Mouse (Mus musculus) forebrain, embryonic 13.5 days (tissue): Measurements from ENCODE around the gene Oaz2. TPM values are rescaled to one million over a fixed set of nuclear protein-coding genes. Genes with fewer than 3 reads are reported as not detected.
"Not testable (repeated sequence)": the region's sequence is repeated elsewhere in the genome, so short reads cannot be mapped to it uniquely, and the experiment has no call there.

Experiments used
- ATAC-seq: fragments of 200-750 bp; cut with Nextera tagmentation; 2 replicates; pipeline ENCODE4 v1.8.0; 2017
- H3K27ac ChIP-seq: fragments of 300-500 bp; sonication (generic); 2 replicates; pipeline ENCODE4 v1.5.1; 2015; ENCODE audit warnings: inconsistent platforms, mild to moderate bottlenecking, moderate library complexity
- H3K27me3 ChIP-seq: fragments of 300-500 bp; sonication (generic); 2 replicates; pipeline ENCODE4 v1.6.1; 2015; ENCODE audit warnings: mild to moderate bottlenecking, inconsistent platforms
- H3K36me3 ChIP-seq: fragments of 300-500 bp; sonication (generic); 2 replicates; pipeline ENCODE4 v1.6.1; 2015; ENCODE audit warnings: mild to moderate bottlenecking, inconsistent platforms; ENCODE audit not compliant: poor library complexity, severe bottlenecking
- H3K4me1 ChIP-seq: fragments of 300-500 bp; sonication (generic); 2 replicates; pipeline ENCODE4 v1.6.1; 2015; ENCODE audit warnings: inconsistent platforms
- H3K4me2 ChIP-seq: fragments of 300-500 bp; sonication (generic); 2 replicates; pipeline ENCODE4 v1.6.1; 2015; ENCODE audit warnings: inconsistent platforms, mild to moderate bottlenecking, moderate library complexity
- H3K4me3 ChIP-seq: fragments of 300-500 bp; sonication (generic); 2 replicates; pipeline ENCODE4 v1.5.1; 2015; ENCODE audit warnings: mild to moderate bottlenecking, inconsistent platforms
- H3K9ac ChIP-seq: fragments of 300-500 bp; sonication (generic); 2 replicates; pipeline ENCODE4 v1.6.1; 2015; ENCODE audit warnings: mild to moderate bottlenecking, inconsistent platforms
- H3K9me3 ChIP-seq: fragments of 300-500 bp; sonication (generic); replicated peaks from 2 replicates; pipeline ENCODE4 v1.6.1; 2016; ENCODE audit warnings: inconsistent platforms
- WGBS: fragments of 180-500 bp; shearing (Covaris S2); methylation state at CpG from one replicate; pipeline ENCODE4 v1.1.7; 2015; 5-methylcytosine and 5-hydroxymethylcytosine counted together
- polyA plus RNA-seq: library from polyadenylated mRNA; unstranded; fragments of >200 nt; fragmentation: Nextera tagmentation; extraction: Ambion mirVana; gene quantifications from 2 replicates; pipeline ENCODE4 v1.2.1, GENCODE M21; 2015

Gene Oaz2
- polyA plus RNA-seq, 1 experiment from 2014 or later: 273 TPM

DNA sequence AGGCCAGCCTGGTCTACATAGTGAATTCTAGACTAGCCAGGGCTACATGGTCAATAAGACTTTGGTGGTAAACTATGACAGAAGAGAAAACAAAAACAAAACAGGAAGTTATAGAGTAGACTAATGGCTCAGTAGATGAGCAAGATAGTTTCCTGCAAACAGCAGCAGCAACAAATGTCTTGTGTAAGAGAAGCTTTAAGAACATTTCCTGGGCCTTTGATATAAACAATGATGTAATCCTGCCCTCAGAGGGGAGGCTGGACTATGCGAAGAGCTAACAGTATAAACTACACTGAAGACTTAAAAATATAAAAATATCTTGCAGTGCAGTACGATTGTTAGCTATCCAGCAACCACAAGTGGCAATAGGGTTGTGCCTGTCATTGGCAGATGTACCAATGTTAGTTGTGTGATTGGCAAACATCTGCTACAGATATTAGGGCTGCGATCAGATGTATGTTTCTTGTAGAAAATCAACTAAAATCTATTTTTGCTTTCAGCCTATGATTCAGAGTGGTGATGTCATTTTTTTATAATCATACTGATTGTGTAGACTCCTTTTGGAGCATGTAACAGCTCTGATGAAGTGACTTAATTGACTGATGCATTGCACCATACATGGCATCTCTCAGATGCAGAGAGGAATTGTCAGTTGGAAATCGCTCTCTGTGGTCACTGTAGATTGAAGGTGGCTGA lies 13.3 kb downstream of the Oaz2 start:
- H3K4me3 ChIP-seq: no peak overlapping the region
- peaks cover 59% of the 10 kb centered on the region for H3K4me1 ChIP-seq
- H3K9ac ChIP-seq: no peak overlapping the region
- 85% methylated on average over 4 of the region's 4 CpGs for WGBS
- peaks cover 8% of the 10 kb centered on the region for H3K36me3 ChIP-seq
- no peak overlapping the region for H3K4me2 ChIP-seq
- no peaks in the 10 kb centered on the region for H3K9me3 ChIP-seq
- H3K27me3 ChIP-seq: no peaks in the 10 kb centered on the region
- ATAC-seq: no peak
- no peak overlapping the region for H3K27ac ChIP-seq

DNA sequence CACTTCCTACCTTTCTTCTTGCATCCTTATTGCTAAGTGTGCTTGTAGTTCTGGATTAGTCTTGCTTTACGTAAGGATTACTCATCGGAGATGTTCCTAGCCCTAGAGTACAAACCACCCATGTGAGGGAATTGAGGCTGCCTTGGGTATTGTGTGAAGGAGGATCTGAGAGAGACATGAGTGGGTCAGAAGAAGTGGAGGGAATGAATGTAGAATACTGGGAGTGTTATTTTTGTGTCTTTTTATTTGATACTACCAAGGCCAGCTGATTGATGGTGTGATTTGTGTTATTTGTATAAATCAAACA lies 13.8 kb downstream of the Oaz2 start:
- no peak overlapping the region for H3K27ac ChIP-seq
- ATAC-seq: no peak
- 86% methylated on average over 2 of the region's 2 CpGs for WGBS

DNA sequence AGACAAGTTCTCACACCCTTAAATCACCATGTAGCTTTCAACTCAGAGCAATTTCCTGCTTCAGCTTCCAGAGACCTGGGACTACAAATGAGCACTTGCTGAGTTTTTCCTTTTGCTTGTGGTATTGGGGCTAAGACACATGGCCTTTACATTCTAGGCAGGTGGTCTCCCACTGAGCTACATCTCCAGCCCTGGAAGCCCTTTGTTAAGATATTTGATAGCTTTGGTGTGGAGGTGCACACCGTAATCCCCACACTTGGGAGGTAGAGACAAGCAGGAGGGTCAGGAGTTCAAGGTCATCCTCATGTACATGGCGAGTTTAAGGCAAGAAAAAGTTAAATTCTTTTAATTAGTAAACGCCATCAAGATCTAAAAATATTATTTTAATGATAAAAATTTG lies 14.4 kb downstream of the Oaz2 start:
- H3K27me3 ChIP-seq: no peaks in the 10 kb centered on the region
- H3K9me3 ChIP-seq: no peaks in the 10 kb centered on the region
- no peak overlapping the region for H3K27ac ChIP-seq
- H3K9ac ChIP-seq: no peak overlapping the region
- 86% methylated on average over 3 of the region's 3 CpGs for WGBS
- H3K4me1 ChIP-seq: peaks cover 57% of the 10 kb centered on the region
- ATAC-seq: no peak
- H3K36me3 ChIP-seq: peaks cover 19% of the 10 kb centered on the region
- H3K4me3 ChIP-seq: no peak overlapping the region
- H3K4me2 ChIP-seq: no peak overlapping the region

More for the DNA sequence above, 13.8 kb downstream of the Oaz2 start:
- Histone ChIP-seq H3K4me2 (no peak overlapping the region), H3K4me1 (peaks cover 59% of the 10 kb centered on the region), H3K9ac (no peak overlapping the region), H3K4me3 (no peak overlapping the region), H3K9me3 (no peaks in the 10 kb centered on the region), H3K36me3 (peaks cover 13% of the 10 kb centered on the region), H3K27me3 (no peaks in the 10 kb centered on the region)

DNA sequence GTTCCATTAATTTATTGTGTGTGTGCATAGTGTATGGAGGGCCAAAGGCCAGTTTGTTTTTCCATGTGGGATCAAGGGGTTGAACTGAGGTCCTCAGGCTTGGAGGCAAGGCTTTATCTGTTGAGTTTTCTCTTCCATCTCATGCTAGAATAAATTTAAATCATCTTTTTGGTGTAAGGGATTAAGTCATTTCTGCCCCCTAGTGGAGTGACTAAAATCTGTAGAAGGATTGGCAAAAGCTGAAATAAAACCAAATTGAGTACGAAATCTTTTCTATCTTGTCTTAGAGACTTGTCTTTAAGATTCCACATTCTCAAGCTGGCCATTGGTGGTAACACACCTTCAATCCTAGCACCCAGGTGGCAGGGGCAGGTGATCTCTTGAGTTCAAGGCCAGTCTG lies 15.2 kb downstream of the Oaz2 start:
- H3K4me1 ChIP-seq: peaks cover 49% of the 10 kb centered on the region
- H3K9ac ChIP-seq: no peak overlapping the region

DNA sequence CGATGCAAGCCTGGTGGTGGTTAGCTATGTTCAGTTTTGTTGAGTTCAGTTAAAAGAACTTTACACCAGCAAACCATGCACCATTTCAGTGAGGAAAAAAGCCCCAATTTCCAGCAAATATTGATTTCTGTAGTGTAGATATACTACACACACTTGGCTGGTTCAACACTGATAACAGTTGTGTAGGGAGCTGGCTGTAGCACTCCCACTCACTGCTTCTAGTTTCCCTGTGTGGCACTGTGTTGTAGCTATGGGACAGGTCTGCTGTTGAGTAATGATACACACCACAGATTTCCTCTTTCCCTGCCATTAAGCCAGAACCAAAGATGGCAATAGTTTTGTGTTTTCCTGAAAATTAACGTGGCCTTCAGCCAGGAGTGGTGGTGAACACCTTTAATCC lies 16.9 kb downstream of the Oaz2 start:
- H3K9ac ChIP-seq: no peak overlapping the region
- H3K27ac ChIP-seq: no peak overlapping the region
- H3K4me1 ChIP-seq: peaks cover 32% of the 10 kb centered on the region
- peaks cover 36% of the 10 kb centered on the region for H3K36me3 ChIP-seq
- H3K4me2 ChIP-seq: no peak overlapping the region
- H3K27me3 ChIP-seq: no peaks in the 10 kb centered on the region
- H3K9me3 ChIP-seq: no peaks in the 10 kb centered on the region
- WGBS: 83% methylated on average over 2 of the region's 2 CpGs
- no peak overlapping the region for H3K4me3 ChIP-seq
- ATAC-seq: no peak

More for the DNA sequence above, 15.2 kb downstream of the Oaz2 start:
- Histone ChIP-seq H3K27ac (no peak overlapping the region), H3K9me3 (no peaks in the 10 kb centered on the region), H3K36me3 (peaks cover 27% of the 10 kb centered on the region), H3K4me2 (no peak overlapping the region), H3K4me3 (no peak overlapping the region), H3K27me3 (no peaks in the 10 kb centered on the region)
- 85% methylated on average over 1 of the region's 1 CpGs for WGBS
- no peak for ATAC-seq

DNA sequence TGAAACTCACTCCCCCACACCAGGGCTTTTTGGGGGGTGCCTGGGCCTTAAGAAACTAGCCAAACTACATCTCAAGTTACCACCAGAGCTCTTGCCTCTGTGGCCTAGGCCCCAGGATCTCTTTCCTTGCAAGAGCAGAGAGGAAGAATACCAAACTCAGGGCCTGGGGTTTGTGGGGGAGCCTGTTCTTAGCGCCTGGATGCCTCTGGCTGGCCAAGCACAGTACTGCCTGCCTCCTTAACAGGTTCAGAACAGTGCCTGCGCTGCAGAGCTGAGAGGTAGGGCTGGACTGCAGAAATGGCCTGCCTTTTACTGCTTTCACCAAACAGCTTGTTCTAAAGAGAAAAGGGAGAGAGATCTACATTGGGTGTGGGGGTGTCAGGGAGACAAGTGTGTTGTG lies 22.1 kb downstream of the Oaz2 start:
- H3K27ac ChIP-seq, H3K9ac ChIP-seq, ATAC-seq, H3K27me3 ChIP-seq, H3K9me3 ChIP-seq, H3K4me2 ChIP-seq, H3K4me3 ChIP-seq: not testable (repeated sequence)
- Histone ChIP-seq H3K4me1 (peaks cover 24% of the 10 kb centered on the region), H3K36me3 (peaks cover 73% of the 10 kb centered on the region)
- 46% methylated on average over 2 of the region's 2 CpGs for WGBS

DNA sequence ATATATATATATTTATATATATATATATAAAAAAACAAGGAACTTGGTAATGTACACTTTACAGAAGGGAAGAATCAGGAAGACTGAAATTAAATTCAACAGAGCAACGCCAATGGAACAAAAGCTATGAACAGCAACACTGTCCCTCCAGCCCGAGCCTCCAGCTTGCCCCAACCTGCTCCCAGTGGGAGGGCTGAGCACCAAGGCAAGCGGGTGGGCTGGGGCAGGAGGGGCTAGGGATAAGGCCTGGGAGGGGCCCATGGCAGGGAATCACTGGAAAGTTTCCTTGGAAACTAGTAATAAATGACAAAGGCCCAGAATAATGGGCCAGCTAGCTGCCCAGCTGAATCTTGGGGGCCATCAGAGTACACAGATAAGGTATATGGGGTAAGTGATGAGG lies 24.7 kb downstream of the Oaz2 start:
- ATAC-seq: no peak
- no peaks in the 10 kb centered on the region for H3K27me3 ChIP-seq
- 18% methylated on average over 3 of the region's 3 CpGs for WGBS
- H3K4me1 ChIP-seq: peaks cover 31% of the 10 kb centered on the region
- no peak overlapping the region for H3K4me2 ChIP-seq
- 0 out of 2 replicates have a peak overlapping the region, but pooled peaks have one; percentile 21 for H3K9ac ChIP-seq
- H3K27ac ChIP-seq: peak overlapping the region; percentile 76; the same call in 1 of the 2 replicates
- no peak overlapping the region for H3K4me3 ChIP-seq
- no peaks in the 10 kb centered on the region for H3K9me3 ChIP-seq
- peaks cover 80% of the 10 kb centered on the region for H3K36me3 ChIP-seq

DNA sequence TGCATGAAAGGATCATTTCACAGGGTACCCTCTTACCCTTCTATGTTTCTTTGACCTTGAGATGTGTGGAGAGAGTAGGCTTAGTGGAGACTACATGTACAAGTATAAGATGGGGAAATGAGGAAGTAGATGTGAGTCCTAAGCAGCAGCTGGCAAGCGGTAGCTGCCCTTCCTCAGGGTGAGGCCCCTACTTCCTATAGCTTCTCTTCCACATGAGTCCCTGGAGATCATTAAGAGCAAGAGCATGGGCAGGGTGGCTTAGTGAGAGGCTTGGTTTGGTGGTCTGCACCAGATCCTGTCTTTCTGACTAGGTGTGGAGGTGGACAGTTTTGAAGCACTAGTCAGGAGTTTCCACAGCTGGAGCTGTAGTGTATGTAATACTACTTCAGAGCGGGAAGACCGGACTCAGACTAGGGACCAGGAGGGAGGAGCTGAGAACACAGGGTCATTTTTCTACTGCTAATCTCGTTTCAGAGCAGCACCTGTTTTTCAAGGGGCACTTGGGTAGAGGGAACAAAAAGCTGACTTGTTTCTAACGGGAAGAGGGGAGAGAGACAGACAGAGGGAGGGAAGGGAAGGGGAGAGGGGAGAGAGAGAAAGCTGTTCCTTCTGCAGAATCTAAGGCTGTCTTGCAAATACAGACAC lies 25.3 kb downstream of the Oaz2 start:
- H3K4me3 ChIP-seq: no peak overlapping the region
- peaks cover 31% of the 10 kb centered on the region for H3K4me1 ChIP-seq
- H3K4me2 ChIP-seq: no peak overlapping the region
- peak overlapping the region; percentile 76 for H3K27ac ChIP-seq
- 0 out of 2 replicates have a peak overlapping the region, but pooled peaks have one; percentile 5 for H3K9ac ChIP-seq
- no peak for ATAC-seq
- H3K27me3 ChIP-seq: no peaks in the 10 kb centered on the region
- 31% methylated on average over 5 of the region's 5 CpGs for WGBS
- H3K36me3 ChIP-seq: peaks cover 80% of the 10 kb centered on the region
- H3K9me3 ChIP-seq: no peaks in the 10 kb centered on the region

DNA sequence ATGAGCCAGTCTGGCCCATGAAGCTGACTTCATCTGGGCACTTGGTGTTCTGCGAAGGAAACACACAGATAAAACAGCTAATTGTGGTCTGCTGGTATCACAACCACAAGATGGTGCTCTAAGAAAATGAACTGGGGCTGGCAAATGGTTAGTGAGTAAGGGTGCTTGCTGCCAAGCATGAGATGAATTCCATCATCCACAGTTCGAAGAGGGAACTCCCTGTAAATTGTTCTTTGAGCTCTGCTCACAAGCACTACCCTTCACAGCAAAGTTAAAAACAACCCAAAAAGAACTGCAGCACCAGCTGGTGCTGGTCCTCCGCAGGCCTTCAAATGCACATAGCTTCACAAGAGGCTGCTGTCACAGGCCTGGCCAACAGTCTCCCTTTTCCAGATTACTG lies 27.8 kb downstream of the Oaz2 start:
- Histone ChIP-seq H3K4me1 (peaks cover 31% of the 10 kb centered on the region), H3K4me2 (no peak overlapping the region), H3K9me3 (no peaks in the 10 kb centered on the region), H3K36me3 (peaks cover 89% of the 10 kb centered on the region), H3K27ac (no peak overlapping the region), H3K4me3 (no peak overlapping the region), H3K27me3 (no peaks in the 10 kb centered on the region), H3K9ac (no peak overlapping the region)
- 0 out of 2 replicates have a peak, but pooled peaks have one; percentile 34 for ATAC-seq
- WGBS: 76% methylated on average over 3 of the region's 3 CpGs

DNA sequence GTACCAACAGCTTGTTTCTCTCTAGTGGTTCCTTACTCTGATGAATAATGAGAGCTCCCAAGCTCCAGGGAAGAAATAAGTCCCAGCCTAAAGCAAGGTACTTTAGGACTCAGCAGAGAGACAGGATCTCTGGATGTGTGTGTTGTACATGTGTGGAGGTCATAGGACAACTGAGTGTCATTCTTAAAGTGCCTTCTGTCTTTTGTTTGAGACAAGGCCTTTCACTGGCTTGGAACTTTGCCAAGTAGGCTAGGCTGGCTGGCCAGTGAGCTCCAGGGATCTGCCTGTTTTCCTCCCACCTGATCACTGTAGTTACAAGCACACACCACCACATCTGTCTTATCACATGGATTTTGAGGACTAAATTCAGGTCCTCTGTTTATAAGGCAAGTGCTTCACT lies 28.5 kb downstream of the Oaz2 start:
- H3K36me3 ChIP-seq: peaks cover 90% of the 10 kb centered on the region
- H3K27ac ChIP-seq: no peak overlapping the region
- no peak for ATAC-seq
- H3K9ac ChIP-seq: no peak overlapping the region
- H3K9me3 ChIP-seq: no peaks in the 10 kb centered on the region
- H3K4me2 ChIP-seq: no peak overlapping the region
- H3K27me3 ChIP-seq: no peaks in the 10 kb centered on the region
- H3K4me1 ChIP-seq: peaks cover 31% of the 10 kb centered on the region
- H3K4me3 ChIP-seq: no peak overlapping the region

DNA sequence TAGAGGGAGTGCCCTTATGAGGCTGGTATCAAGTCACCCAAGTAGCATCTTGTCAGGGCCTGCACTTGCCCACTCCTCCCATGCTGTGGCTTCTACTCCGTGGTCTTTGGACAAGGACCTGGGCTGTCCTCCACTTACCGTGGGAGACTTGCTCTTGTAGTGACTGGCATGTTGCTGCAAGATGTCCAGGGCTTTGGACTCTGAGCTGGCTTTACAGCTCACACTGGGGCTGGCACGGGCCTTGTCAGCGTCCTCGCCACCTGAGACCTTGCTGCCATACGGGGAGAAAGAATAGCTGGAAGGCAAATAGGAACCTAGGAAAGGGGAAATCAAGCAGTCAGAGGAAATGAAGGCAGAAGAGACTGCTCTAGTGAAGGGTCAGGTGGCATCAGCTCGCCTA lies 29.6 kb downstream of the Oaz2 start:
- H3K36me3 ChIP-seq: peaks cover 91% of the 10 kb centered on the region
- no peaks in the 10 kb centered on the region for H3K9me3 ChIP-seq
- no peak for ATAC-seq

DNA sequence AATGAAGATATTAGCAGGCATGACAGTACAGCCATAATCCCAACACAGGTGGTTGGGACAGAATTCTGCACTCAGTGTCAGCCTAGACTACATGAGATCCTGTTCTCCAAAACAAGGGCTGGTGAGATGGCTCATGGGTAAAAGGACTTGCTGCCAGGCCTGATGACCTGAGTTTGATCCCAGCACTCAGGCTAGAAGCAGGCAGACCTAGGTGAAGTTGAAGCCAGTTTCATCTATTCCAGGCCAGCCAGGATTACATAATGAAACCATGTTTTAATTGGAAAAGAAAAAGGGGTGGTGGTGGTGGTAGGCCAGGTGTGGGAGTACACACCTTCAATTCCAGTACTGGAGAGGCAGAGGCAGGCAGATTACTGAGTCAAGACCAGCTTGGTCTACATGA lies 30.2 kb downstream of the Oaz2 start:
- Histone ChIP-seq H3K9me3 (no peaks in the 10 kb centered on the region), H3K27ac (no peak overlapping the region), H3K4me1 (peaks cover 20% of the 10 kb centered on the region), H3K4me2 (no peak overlapping the region), H3K36me3 (peaks cover 91% of the 10 kb centered on the region), H3K9ac (no peak overlapping the region), H3K27me3 (no peaks in the 10 kb centered on the region), H3K4me3 (no peak overlapping the region)
- ATAC-seq: no peak

More for the DNA sequence above, 29.6 kb downstream of the Oaz2 start:
- 82% methylated on average over 7 of the region's 7 CpGs for WGBS
- no peak overlapping the region for H3K9ac ChIP-seq
- no peak overlapping the region for H3K27ac ChIP-seq
- H3K4me3 ChIP-seq: no peak overlapping the region
- no peak overlapping the region for H3K4me2 ChIP-seq
- peaks cover 27% of the 10 kb centered on the region for H3K4me1 ChIP-seq
- H3K27me3 ChIP-seq: no peaks in the 10 kb centered on the region

DNA sequence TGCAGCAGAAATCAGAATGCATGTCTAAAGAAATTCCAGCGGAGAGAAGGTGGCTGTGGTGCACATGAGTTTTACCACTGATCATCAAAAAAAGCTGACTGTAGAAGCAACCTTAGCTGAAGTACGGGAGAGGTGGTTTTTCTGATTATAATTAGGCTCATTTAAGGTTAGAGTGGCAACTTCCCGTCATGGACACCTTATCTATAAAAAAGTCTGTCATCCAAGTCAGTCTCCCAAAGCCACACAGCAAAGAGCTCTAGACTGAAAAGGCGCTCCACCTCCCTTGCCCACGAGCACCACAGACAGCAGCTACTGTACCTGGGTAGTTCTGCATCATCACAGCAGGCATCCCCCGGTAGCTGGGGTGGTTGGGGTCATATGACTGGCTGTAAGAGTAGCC lies 32.7 kb downstream of the Oaz2 start:
- ATAC-seq: no peak
- Histone ChIP-seq H3K27ac (no peak overlapping the region), H3K36me3 (peaks cover 93% of the 10 kb centered on the region)

More for the DNA sequence above, 32.7 kb downstream of the Oaz2 start:
- WGBS: 90% methylated on average over 6 of the region's 6 CpGs
- Histone ChIP-seq H3K9me3 (no peaks in the 10 kb centered on the region), H3K27me3 (no peaks in the 10 kb centered on the region), H3K4me2 (no peak overlapping the region), H3K9ac (no peak overlapping the region), H3K4me1 (peaks cover 7% of the 10 kb centered on the region; the same call in 1 of the 2 replicates), H3K4me3 (no peak overlapping the region)
